Mouse (Mus musculus) mature B cell (primary cell): Measurements from ENCODE around the gene Stx1a.

Experiments used
- in situ Hi-C: fragments of 300-500 bp; cut with MboI; formaldehyde crosslinking; loops from 2 replicates; pipeline ENCODE4 v1.14.3; 2019

Gene Stx1a

GRCm38 (mm10) chr5:135086871-135087270 is 63.6 kb downstream of the Stx1a start:
- in situ Hi-C loops, result no loop called here

GRCm38 (mm10) chr5:135089653-135090052 is 66.4 kb downstream of the Stx1a start, which contains the start of gene Mlxipl:
Mlxipl (plus strand) TSS chr5:135089890.
- in situ Hi-C loops, result no loop called here
